Mouse (Mus musculus): ENCODE measurements at regions not wholly inside any gene's neighbourhood (a gene's known extent, or its start where the extent isn't known, plus 50 kb on each side); places are given as distances from the start of the nearest gene placed in this dataset.
"Not testable (repeated sequence)": the region's sequence is repeated elsewhere in the genome, so short reads cannot be mapped to it uniquely, and the experiment has no call there.

GRCm38 (mm10) chr4:84157911-84158647 lies 517.0 kb downstream of the Bnc2 start:
- in situ Hi-C loops (cut with MboI, MseI) = no loop called here

- in situ Hi-C loops (cut with MboI, MseI) = no loop called here
Measured at GRCm38 (mm10) chr4:84163362-84163761, 511.7 kb downstream of the Bnc2 start.

GRCm38 (mm10) chr4:84165256-84165655 lies 509.8 kb downstream of the Bnc2 start:
- in situ Hi-C loops (cut with MboI, MseI) = no loop called here

- in situ Hi-C loops (cut with MboI, MseI) = no loop called here
Measured at GRCm38 (mm10) chr4:84172841-84173240, 502.2 kb downstream of the Bnc2 start.

GRCm38 (mm10) chr4:84173441-84173840 lies 501.6 kb downstream of the Bnc2 start:
- in situ Hi-C loops (cut with MboI, MseI) = no loop called here

GRCm38 (mm10) chr4:84176457-84176856 lies 498.6 kb downstream of the Bnc2 start:
- in situ Hi-C loops (cut with MboI, MseI) = not testable (repeated sequence)

GRCm38 (mm10) chr4:84177827-84178226 lies 497.2 kb downstream of the Bnc2 start:
- in situ Hi-C loops (cut with MboI, MseI) = no loop called here

GRCm38 (mm10) chr4:84184436-84184835 lies 490.6 kb downstream of the Bnc2 start:
- in situ Hi-C loops (cut with MboI, MseI) = no loop called here

- in situ Hi-C loops (cut with MboI, MseI) = no loop called here
Measured at GRCm38 (mm10) chr4:84184844-84185243, 490.2 kb downstream of the Bnc2 start.

- in situ Hi-C loops (cut with MboI, MseI) = no loop called here
Measured at GRCm38 (mm10) chr4:84189315-84189714, 485.8 kb downstream of the Bnc2 start.

- in situ Hi-C loops (cut with MboI, MseI) = no loop called here
Measured at GRCm38 (mm10) chr4:84191303-84191702, 483.8 kb downstream of the Bnc2 start.

GRCm38 (mm10) chr4:84192301-84192700 lies 482.8 kb downstream of the Bnc2 start:
- in situ Hi-C loops (cut with MboI, MseI) = no loop called here

GRCm38 (mm10) chr4:84196732-84197131 lies 478.3 kb downstream of the Bnc2 start:
- in situ Hi-C loops (cut with MboI, MseI) = no loop called here

- in situ Hi-C loops (cut with MboI, MseI) = no loop called here
Measured at GRCm38 (mm10) chr4:84198176-84198575, 476.9 kb downstream of the Bnc2 start.

- in situ Hi-C loops (cut with MboI, MseI) = no loop called here
Measured at GRCm38 (mm10) chr4:84199181-84199656, 475.9 kb downstream of the Bnc2 start.

GRCm38 (mm10) chr4:84201001-84201400 lies 474.1 kb downstream of the Bnc2 start:
- in situ Hi-C loops (cut with MboI, MseI) = no loop called here

- in situ Hi-C loops (cut with MboI, MseI) = no loop called here
Measured at GRCm38 (mm10) chr4:84202231-84202630, 472.8 kb downstream of the Bnc2 start.

GRCm38 (mm10) chr4:84203680-84204079 lies 471.4 kb downstream of the Bnc2 start:
- in situ Hi-C loops (cut with MboI, MseI) = no loop called here

GRCm38 (mm10) chr4:84204777-84205176 lies 470.3 kb downstream of the Bnc2 start:
- in situ Hi-C loops (cut with MboI, MseI) = no loop called here

- in situ Hi-C loops (cut with MboI, MseI) = no loop called here
Measured at GRCm38 (mm10) chr4:84208175-84208574, 466.9 kb downstream of the Bnc2 start.

GRCm38 (mm10) chr4:84209538-84209937 lies 465.5 kb downstream of the Bnc2 start:
- in situ Hi-C loops (cut with MboI, MseI) = no loop called here

GRCm38 (mm10) chr4:84211311-84211875 lies 463.7 kb downstream of the Bnc2 start:
- in situ Hi-C loops (cut with MboI, MseI) = no loop called here

- in situ Hi-C loops (cut with MboI, MseI) = no loop called here
Measured at GRCm38 (mm10) chr4:84212004-84212403, 463.1 kb downstream of the Bnc2 start.

Measured in T-helper 1 cell (primary cell).